Mouse (Mus musculus): ENCODE data around the gene Rhot2.

Gene Rhot2

DNA sequence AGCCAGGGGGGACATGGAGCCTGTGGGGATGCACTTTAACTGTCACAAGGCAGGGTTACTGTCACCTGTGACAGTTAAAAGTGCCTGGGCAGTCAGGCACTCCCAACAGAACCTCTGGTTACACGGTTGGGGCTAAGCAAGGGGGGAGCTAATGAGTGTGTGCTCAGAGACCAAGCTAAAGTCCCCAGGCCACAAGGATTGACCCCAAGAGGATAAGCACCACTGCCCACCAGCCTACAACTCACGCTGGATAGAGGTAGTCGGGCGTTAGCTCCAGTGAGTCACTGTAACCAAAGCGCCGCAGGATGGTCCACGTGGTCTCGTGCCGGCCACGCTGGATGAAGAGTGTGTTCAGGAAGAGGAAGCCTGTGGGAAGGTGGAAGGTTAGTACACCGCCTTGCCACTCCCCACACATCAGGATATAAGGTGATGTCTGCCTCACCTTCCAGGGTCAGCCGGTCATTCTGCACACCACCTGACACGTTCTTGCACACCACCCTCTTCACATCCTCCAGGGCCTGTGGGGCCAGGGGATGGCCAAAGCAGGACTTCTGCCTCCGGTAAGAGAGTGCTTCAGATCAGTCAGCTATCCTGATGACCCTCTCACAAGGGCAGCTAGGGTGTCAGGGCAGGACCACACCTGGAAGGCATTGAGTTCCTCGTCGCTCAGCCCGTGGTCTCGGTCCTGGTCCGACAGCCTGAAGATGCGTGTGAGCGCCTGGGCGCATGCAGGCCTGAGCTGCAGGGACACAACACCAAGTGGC lies 3.4 kb downstream of the Rhot2 start, which contains the start of gene Gm20683:
Gene Gm20683, minus strand, starts transcription at position 647 of the 764 bp plus-strand sequence.
- DNase-seq (ENCODE audit: low spot score), result no peak

DNA sequence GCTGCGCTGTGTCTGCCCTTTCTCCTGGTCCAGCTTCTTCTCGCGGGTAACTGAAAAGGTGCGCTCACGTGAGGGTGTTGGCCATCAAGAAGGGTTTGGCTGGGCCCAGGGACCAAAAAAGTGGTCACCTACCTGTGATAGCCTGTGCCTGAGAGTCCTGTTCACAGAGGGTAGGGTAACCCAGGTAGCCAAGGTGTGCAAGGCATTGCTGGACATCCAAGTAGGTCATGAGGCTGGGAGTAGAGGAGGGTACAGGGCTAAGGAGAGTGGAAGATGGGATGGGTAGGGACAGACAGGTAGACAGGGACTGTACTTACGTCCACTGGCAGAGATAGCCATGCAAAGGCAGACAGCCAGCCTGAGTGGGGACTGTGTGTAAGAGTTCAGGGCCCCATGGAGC lies 4.1 kb downstream of the Rhot2 start:
- no peak for DNase-seq (ENCODE audit: low spot score)

- DNase-seq (ENCODE audit: low spot score), result no peak
Observed at GRCm38 (mm10) chr17:25839455-25840235, 5.0 kb downstream of the Rhot2 start.

- DNase-seq (ENCODE audit: low spot score), result no peak
Observed at GRCm38 (mm10) chr17:25838904-25839303, 5.7 kb downstream of the Rhot2 start.

DNA sequence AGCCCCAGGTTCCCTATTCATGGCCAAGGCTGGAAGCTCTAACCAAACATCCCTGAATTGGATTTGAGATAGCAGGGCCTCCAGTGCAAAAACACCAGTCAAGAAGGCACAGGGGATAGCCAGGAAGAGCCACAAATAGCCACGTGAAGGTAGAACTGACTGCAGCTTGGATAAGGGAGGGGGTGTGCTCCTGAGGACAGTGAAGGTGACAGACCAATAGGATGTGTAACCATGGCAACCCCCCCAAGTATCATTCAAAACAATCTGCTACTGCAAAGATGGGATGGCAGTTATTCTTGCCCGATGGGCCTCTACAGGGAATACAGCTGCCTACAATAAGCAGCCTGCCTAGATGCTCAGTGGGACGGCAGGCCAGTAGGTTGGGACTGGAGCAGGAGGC lies 7.1 kb downstream of the Rhot2 start:
- peak; percentile 43 for DNase-seq (ENCODE audit: low spot score)

DNA sequence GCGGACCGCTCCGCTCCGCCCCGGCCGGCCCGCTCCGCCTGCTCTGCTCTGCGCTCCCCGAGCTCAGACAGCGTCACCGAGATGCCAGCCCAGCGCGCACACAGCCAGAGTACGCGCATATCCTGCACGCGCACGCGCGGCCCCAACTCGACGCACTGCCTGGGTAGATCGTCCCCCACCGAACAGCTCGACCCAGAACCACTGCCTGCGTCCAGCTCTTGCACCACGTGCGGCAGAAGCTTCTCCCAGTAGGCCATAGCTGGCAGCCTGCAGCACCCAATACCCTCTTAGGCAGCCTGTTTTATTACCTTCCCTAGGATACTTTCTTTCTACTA lies 7.6 kb downstream of the Rhot2 start, which contains the start of gene Rhbdl1:
Gene Rhbdl1, minus strand, starts transcription at position 220 of the 335 bp plus-strand sequence.
- peak; percentile 60 for DNase-seq (ENCODE audit: low spot score)

GRCm38 (mm10) chr17:25836397-25837075 lies 8.1 kb downstream of the Rhot2 start:
- no peak for DNase-seq (ENCODE audit: low spot score)

- DNase-seq (ENCODE audit: low spot score), result no peak
Observed at GRCm38 (mm10) chr17:25835816-25836215, 8.8 kb downstream of the Rhot2 start.

DNA sequence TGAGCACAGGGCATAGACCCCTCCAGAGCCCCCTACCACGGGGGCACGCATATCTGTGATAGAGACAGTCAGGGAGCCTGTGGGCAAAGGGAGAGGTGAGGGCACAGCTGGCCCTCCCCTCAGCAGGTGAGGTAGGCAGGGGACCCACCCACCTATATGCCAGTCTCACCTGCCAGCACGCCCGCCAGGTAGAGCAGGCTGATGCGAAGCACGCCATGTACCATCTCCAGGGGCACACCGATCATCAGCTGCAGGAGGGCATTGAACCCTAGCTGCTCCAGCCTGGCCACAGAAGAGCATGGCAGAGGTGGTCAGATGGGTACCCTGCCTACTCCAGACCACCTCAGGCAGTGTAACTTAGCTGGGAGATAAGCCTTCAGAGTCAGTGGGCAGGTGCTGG lies 9.3 kb downstream of the Rhot2 start:
- no peak for DNase-seq (ENCODE audit: low spot score)

DNA sequence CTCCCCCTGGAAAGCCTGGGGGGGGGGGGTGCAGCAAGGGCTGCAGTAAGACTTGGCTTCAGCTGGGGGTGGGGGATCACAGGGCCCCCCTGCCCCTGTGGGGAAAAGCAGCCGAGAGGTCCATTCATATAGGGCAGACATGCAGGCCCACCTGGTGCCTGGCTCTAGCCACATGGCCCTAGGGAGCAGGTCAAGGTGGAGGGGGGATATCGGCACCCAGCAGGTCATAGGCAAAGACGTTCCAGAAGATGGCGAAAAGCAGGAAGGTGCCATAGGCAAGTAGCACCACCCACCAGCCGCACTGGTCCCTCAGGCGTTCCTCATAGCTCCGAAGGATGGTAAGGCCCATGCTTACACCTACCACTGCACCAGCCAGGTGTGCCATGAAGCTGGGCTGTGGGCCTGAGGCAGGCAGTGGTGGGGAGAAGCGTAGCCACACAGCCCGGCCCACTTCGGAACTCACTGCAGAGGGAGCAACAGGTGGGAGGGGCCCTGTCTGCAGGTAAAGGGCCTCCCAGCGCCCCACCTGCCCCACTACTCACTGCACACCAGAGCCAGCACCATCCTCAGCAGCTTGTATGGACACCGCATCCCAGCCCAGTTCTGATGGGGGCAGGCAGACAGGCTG lies 9.9 kb downstream of the Rhot2 start:
- no peak for DNase-seq (ENCODE audit: low spot score)

DNA sequence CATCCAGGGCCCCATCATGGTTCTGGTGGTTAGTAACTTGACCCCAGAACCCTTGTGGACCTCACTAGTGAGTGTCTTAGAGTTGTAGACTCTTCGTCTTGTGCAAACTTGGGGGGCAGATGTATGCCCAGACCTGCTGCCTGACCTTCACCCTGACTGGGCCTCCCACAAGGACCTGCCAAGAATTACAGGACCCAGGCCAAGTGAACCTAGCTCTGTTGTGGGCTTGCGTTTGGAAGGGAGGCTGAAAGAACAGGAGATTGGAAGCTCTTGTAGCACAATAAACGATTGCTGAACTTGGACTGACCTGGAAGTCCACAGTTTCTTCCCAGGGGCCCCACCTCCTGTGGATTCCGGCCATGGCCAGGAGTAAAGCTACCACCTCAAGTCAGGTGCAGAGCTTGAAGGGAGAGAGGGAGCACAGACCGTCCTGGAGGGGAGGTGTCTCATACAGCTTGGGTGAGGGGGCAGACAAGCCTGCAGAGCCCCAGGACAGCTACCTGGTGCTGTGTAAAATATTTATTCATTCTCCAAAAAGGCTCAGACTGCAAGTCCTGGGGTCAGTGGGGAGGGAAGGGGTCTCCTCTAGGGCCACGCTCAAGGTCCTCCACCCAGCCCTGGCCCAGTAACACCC lies 10.6 kb downstream of the Rhot2 start:
- no peak for DNase-seq (ENCODE audit: low spot score)

- DNase-seq (ENCODE audit: low spot score), result peak; percentile 92
Observed at GRCm38 (mm10) chr17:25833291-25833663, 11.4 kb downstream of the Rhot2 start, which contains the start of gene Stub1. Gene Stub1 (minus strand): TSS chr17:25833404.

DNA sequence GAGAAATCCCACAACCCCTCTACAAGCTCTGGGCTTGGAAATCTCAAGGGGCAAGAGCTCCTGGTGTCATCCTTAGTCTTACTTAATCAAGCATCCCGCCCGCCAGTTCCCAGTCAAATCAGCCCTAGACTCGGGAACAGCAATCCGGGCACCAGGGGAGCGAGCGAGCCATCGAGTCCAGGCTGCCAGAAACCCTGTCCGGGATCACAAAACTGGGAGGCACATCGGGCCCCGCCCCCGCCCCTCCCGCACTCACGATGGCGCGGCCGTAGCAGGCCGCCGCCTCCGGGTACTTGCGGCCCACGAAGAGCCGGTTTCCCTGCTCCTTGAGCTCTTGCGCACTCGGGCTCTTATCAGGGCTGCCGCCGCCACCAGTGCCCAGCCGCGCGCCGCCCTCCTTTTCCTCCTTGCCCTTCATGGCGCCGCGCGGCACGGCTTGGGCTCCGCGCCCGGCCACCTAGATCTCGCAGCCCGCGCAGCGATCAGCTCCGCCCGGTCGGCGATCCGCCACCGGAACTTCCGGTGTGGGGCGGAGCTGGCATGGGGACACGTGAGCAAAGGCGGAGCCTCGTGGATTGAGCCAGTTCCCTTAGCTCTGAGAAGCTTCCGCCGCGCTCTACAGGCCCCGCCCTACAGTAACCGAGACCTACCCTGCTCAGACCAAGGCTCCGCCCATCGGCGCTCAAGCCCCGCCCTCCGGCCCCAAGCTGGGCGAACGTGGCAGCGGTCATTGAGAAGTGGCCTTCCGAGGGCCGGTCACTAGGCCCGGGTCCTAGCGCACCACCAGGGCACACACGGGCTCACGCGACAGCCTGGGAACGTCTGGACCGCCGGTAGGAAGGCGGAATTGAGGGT lies 12.0 kb downstream of the Rhot2 start:
- peak; percentile 100 for DNase-seq (ENCODE audit: low spot score)

- DNase-seq (ENCODE audit: low spot score), result no peak
Observed at GRCm38 (mm10) chr17:25831451-25832281, 13.0 kb downstream of the Rhot2 start.

- no peak for DNase-seq (ENCODE audit: low spot score)
Observed at GRCm38 (mm10) chr17:25830806-25831431, 13.7 kb downstream of the Rhot2 start.

DNA sequence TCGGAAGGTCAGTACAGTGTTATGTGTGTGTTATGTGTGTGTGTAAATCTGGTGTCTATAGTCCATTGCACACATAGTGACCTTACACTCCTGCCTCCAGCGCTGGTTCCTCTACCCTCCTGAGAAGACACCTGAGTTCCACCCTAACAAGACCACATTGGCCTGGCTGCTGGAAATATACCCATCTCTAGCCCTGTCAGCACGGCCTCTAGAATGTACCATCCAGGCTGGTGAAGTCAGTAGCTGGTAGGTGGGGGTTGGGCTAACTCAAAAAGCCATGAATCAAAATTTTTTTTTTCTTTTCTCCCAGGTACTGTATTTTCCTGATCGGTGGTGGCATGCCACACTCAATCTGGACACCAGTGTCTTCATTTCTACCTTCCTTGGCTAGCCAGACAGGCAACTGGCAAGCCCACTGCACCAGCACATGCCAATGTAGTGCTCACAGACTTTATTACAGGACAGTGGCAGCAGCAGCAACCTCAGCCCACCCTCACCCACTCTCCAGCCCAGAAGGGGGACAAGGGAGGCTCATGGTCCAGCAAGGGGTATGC lies 14.4 kb downstream of the Rhot2 start:
- no peak for DNase-seq (ENCODE audit: low spot score)

DNA sequence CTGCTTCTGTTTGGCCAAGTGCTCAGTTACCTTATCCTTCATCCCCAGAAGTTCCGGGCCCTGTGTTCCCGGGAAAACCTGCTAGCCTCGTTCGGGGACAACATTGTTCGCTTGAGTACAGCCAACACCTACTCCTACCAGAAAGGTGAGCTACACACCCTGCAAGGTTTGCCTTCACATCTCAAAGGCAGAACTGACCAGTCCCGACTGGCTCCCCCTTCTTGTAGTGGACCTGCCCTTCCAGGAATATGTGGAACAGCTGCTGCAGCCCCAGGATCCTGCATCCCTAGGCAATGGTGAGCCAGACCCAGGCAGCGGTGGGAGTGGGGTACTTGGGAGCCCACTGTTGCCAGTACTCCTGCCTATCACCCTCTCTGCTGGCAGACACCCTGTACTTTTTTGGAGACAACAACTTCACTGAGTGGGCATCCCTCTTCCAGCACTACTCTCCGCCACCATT lies 15.1 kb downstream of the Rhot2 start:
- no peak for DNase-seq (ENCODE audit: low spot score)

DNA sequence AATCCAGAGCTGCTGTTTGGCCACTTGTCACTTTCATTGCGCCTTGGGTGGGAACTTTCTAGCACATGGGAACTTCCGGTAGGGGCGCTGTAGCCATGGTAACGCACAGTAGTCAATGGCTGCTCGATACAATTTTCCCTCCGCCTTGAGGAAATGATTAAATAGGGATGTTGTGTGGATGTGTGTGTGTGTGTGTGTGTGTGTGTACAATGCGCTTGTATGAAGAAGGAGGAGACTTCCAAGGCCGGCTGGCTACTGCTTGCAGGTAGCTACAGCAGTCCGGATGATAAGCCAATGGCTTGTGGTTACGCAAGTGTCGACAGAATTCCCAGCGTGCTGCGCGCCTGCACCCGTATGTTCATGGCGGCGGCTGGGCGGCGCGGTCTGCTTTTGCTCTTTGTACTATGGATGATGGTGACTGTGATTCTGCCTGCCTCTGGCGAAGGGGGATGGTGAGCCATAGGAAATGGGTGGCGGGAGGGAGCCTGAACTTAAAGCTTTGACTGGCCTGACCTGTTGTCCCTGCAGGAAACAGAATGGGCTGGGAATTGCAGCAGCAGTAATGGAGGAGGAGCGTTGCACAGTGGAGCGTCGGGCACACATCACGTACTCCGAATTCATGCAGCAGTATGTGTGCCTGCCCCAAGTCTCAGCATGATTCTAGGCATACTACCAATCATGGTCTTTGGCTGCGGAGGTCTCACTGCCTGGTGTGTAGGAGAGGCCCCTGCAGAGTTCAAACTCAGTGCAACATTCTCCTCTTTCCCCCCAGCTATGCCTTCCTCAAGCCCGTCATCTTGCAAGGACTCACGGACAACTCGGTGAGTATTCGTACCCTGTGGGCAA lies 15.7 kb downstream of the Rhot2 start, which contains the start of gene Jmjd8:
Gene Jmjd8, plus strand, starts transcription at position 156 of the 846 bp plus-strand sequence.
- peak; percentile 85 for DNase-seq (ENCODE audit: low spot score)
